Mouse (Mus musculus) ovary, postnatal 10 days (tissue): ENCODE results near the gene Fap.

Experiments
- DNase-seq: peaks from one replicate; pipeline ENCODE4 v3.0.0; 2022; ENCODE audit warnings: low spot score

The Fap gene

DNA sequence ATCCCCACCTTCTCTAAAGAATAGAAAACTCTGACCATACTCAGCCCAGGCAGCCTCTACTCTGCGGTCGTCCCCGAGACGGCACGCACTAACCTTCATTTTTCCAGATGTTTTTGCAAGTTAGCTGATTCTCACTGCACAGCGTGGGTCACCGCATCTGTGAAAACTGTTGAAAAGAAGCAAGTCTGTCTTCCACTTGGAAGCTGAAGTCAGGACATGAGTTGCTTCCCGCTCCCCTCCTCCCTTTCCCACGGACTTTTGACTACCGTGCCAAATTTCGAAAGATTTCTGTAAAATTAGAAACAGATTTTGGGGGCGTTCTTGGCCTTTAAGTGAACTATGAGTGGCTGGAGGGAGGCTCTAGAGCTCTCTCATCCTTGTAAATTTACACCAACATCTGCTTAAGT is at the start of gene Fap:
TSS of gene Fap (minus strand) at position 323 of the 407 bp plus-strand sequence.
- DNase-seq = peak; percentile 5

DNA sequence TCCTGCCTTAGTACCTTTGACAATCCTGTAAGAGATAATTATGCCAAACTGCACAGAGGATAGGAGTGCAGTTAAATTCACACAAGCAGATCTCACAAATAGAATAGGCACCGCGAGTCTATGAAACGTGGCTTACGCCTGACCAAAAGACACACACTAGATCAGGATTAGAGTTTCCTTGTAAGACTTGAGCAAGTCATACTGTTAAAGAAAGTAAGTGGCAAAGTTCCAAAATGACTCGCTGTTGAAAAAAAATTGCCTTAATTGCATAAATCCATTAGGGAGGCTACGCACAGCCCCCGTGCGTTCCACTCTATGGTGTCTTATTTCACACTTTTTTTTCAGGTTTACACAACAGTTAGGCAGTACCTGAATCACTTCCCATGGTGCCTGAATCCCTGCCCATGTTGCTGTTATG is 49.2 kb upstream of the Fap start:
- no peak for DNase-seq

DNA sequence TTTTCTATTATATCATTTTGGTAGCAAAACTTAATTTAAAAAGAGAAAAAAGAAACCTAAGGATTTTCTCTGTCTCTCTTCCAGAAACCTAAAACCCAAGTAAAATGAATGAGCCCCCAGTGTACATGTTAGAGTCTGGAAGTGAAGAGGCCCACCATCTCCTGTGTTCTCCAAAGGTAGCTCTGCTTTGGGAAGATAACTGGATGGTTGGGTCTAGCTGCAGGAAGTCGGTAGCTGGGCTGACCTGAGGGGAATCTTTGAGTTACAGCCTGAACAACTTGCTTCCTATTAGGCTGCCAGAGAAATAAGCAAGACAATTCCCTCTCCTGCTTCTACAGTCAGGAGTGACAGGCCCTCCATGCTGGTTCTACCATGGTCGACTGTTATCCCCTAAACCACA is 45.8 kb upstream of the Fap start:
- DNase-seq = no peak

DNA sequence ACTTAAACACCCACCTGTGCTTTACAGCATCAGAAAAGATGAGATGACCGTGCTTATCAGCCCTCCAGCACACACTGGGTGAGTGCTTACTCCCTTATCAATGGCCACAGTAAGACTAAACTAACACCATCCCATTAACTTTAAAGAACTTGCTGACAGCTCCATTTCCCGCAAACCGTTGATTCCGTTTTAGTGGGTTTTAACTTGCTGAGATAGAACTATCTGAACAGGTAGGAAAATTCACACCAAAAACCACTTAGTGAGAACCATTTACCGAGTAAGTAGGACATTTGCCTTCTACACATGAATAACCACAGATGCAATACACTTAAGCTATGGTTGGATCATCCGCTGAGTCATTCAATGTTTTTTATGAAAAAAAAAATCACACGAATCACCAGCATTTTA is 45.1 kb upstream of the Fap start:
- no peak for DNase-seq

DNA sequence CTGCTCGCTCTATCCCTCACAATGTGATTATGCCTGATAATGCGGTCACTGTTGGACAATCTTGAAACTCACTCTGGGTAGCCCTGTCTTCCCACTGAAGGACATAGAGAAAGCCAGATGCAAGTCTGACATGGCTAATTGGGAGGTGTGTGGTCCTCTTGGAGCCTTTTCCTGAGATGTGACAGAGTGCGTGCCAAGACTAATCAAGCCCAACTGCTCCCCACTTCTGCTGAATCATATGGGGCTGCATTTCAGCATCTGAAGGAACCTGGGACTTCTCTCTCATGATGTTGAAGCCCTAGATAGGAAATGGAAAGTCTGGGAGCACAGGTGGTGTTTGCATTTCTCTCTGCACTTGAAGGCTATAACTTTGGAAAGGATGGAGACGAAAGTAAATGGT is 39.3 kb upstream of the Fap start:
- no peak for DNase-seq

DNA sequence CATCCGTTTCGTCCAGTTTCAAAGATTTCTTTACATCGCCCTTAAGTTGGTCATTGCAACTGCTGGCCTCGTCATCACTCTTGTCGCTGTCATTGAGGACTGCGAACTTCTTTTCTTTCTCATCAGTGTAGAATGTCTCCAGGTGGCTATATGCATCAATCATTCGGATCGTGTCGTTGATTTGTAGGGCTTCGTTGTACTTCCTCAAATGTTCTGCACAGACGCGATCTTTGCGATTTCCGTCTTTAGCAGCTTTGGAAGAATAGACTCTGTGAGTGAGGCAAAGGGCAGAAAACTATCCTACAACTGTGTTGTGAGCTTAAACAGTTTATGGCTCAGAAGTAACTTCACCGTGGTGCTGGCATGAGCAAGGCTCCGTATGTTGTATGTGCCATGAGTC is 32.3 kb upstream of the Fap start:
- DNase-seq = no peak

DNA sequence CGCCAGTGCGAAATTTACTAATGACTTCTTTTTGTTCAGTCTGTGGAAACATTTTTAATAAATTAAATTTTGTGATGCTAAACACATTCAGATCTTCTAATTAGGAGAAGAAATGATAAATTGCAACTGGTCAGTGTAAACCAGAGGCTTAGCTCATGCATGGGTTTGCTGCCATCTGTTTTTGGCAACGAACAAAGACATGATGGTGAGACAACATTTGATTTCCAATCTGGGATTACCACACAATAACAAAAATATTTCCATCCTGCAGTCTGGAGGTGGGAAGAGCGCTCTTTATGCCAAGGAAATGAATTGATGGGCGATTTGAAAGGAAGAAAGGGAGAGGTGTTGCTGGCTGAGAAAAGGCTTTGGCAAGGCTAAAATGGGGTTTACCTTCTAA is 29.7 kb upstream of the Fap start:
- no peak for DNase-seq

DNA sequence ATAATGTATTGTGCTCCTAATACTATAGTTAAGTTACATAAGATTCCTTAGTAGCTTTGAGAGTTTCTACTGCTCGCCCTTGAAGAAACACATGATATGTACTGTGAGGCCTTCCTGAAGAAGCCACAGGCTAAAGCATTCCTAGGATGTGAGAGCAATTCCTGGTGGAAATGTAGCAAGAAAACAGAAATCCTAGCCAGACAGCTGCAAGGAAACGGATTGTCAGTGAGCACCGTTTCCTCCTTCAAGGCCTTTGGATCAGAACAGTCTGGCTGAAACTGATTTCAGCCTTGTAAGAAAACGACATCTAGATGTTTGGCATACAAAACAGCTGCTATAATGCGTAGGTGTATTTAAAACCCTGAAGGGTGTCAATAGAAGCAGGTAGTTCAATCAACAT is 22.7 kb upstream of the Fap start:
- DNase-seq = no peak

DNA sequence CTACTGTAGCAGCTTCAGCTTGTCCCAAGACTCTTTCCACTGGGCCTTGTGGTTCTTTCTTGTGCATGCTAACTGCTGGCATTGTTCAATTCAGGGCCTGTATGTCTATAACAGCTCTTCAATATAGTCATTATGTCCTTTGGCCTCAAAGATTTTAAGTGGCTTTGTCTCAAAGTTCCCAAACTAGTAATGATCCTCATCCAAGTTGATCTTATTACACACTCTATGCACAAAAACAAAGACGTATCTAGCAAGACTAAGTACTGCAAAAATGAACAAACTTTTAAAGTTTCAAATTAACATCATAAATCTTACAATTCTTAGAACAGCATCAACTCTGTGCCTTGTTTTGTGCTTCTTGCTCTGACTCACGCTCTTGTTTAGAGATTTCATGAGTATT is 20.6 kb upstream of the Fap start:
- DNase-seq = no peak

DNA sequence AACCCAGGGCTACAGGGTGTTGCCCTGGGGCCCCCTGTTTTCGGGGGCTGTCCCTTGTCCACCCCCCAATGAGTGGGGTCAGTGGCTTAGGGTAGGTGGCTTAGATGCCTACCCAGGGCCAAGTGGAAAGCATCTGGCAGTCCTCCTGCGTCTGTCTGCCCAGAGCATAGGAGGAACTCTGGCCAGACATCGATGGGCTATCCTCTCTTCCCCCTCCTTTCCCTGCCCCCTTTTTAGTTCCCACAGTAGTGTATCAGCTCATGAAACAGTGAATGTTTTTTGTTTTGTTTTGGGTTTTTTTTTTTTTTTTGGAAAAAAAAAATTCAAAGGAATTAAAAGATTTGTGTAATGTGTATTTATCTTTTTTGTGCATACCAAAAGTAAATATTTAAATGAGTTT is 17.7 kb upstream of the Fap start:
- DNase-seq = no peak

DNA sequence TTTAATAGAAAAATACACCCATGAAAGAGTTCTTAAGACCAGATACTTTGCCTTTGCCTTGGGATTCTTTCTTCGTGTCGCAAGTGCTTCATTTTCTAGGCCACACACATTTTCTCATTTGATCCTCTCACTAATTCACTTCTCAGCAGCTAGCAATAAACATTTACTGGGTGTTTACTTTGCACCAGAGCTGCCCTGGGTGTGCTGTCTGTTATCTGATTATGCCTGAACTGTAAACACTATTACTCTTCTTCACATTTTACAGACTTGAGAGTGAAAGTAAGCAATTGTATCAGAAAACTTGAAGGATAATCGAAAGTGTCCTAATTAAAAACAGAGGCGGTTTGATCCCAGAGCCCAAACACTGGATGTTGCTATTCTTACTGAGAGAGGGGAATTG is 15.5 kb upstream of the Fap start:
- DNase-seq = no peak

DNA sequence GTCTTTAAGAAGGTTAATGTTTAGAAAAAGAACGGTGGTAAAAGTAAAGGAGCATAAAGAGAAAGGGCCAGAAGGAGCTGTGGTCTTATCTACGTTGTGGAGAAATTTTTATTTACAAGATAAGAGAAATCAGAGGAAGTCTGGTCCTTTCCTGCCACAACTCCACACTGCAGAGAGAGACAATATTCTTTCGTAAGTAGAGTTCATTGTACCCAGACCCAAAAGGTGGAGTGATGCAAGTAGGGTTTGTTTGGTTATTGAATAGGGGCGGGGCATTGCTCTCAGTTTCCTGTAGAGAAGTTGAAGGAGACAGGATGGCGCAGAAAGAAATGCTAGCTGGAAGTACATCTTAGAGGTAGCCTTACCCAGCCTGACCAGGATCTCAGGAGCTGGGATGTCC is 11.9 kb upstream of the Fap start:
- no peak for DNase-seq

DNA sequence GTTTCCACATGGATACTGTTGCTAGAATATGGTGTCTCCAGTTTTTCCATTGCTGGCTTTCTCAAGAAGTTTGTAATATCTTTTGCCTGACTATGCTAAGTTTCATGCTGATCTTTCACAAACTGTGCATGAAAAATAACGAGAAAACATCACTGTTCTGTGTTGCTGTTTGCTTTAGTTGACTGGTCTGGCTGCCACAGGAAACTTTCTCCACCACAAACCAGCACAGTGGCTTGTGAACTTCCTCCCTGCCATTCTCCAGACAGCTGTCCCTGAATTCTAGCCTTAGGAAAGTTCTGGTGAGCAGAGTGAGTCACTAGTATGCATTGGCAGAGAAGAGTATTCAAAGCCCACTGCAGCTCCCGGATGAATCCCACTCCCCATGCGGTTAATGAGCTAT is 1.1 kb upstream of the Fap start:
- DNase-seq = no peak

DNA sequence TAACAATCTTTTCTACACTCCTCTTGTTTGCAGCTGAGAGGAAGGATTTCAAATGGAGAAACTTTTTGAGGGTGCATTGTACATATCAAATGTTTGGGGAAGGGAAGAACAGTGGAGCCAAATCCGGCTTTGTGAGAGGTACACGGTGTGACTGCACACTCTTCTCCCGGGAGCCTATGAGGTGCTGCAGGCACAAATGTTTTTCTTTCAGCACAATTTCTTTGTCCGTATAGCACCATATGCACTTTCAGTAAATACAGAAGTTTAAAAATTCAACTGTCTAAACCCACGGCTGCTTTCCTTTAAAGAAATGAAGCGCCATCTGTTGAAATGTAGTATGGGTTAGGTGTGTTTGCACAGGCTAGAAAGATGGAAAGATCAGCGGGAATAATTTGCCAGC is 375 bp upstream of the Fap start:
- no peak for DNase-seq

DNA sequence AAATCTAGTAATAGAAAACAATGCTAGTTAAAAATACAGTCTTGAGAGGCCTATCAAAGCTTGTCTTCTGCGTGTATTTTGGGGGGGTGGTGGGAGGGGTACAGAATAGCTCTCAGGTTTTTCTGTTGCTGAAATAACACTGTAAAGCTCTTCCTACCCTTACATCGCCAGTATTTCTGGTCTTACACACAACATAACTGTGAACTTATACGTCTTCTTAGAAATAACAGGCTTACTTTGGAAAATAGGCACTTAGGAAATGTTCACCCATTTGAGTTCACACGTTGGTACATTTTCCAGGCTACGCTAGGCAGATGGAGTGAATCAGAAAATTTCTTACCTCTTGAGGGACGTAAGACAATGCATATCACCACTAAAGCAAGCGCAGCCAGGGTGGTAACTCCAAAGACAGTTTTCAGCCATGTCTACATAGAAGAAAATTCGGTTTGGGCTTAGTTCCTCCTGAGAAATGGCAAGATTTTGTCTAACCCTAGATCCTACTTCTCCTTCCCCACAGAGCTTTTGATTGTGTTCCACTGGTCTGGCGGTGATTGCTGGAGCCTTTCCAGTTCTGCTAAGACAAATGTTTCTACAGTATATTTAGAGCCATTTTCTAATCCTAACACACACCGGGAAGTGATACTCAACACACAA is 649 bp downstream of the Fap start:
- no peak for DNase-seq

DNA sequence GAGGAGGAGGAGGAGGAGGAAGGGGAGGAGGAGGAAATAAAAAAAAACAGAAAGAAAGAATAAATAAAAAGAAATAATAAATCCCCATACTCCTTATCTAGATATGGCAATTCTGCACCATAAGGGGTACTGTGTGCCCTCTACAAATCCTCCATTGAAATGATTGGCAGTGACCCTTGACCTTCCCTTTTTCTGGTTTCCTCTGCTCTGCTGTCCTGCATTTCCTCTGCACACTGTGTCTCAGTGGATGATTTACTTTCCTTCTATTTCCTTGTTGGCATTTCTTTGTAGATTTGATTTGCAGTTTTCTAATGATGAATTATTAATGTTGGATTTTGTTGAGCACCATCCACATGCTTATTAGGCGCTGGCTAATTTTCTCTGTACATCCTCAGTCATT is 9.2 kb downstream of the Fap start:
- DNase-seq = no peak

DNA sequence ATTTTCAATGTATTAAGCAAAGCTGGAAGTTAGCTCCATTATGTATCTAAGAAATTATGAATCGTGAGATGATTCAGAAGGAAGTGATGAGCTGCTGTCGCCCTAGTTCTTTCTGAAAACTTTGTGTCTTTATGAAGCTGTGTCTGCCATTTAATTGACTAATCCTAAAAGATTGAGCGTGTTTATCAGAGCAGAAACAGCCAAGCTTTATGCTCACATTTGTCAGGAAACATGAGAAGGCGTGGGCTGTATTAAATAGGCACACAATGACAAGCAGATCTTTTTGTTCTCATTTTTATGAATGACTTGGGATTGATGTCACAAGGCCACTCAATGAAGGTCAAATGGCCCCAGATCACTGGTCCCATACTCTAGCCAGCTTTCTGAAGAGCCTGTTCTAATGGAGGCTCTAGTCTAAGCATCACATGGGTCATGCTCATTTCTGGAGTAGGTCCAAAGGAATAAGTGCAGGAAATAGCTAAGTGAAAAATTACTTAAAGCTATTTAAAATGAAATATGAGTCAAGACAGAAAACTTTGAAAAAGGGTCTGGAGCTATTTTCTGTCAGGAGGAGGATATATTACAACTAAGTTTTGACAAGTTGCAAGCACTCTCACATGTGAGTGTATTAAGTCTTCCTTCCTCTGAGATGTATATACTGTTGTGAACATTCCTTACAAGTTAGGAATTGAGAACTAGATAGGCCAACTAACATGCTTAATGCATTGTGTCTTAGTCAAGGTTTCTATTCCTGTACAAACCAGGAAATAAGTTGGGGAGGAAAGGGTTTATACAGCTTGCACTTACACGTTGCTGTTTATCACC is 11.0 kb downstream of the Fap start:
- DNase-seq = no peak

DNA sequence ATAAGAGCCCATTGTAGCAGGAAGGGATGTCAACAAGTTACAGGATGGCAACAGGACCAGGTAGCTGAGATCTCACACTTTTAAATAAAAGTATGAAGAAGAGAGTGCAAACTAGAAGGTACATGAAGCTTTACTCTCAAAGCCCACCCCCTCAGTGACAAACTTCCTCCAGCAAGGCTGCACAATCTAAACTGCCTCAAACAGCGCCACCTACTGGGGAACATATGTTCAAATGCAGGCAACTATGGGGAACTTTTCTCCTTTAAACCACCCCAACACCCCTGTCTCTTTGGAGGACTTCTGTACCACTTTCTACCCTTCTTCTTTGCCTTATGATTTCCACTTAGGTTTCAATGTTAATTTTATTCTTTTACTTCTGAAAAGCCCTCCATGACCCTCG is 16.5 kb downstream of the Fap start:
- DNase-seq = no peak

DNA sequence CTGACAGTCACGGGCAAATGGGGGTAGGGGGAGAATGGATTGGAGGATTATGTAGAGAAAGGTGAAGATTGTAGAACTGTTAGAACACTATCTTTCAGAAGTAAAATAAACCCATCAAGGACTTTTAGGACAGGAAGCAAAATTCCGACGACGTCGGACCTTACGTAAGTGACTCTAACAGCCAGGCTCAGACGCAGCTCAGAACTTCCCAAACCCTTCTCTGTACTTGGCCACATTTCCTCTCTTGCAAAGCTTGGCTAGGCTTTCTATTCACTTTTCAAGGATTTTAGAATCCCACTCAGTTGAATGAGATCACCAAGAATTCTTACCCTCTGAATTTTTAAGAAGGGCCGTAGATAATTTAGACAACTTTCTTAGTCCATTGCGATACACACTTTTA is 17.5 kb downstream of the Fap start:
- DNase-seq = no peak

DNA sequence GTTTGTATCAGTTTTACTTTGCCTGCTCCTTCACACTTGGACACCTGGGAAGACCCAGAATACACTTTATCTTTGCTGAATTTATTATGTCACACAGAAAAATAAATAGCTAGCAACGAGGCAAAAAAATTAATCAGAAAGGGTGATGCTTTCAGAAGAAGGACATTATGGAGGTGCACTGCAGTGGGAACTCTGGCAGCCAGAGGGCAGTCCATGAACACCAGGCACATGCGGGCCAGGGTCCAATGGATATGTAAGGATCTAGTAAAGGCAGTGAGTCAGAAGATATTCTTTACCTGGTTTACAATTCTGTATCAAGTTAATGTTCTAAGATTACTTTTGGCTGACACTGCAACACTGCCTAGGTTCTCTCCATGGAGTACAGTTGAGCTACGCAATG is 24.2 kb downstream of the Fap start:
- DNase-seq = no peak

DNA sequence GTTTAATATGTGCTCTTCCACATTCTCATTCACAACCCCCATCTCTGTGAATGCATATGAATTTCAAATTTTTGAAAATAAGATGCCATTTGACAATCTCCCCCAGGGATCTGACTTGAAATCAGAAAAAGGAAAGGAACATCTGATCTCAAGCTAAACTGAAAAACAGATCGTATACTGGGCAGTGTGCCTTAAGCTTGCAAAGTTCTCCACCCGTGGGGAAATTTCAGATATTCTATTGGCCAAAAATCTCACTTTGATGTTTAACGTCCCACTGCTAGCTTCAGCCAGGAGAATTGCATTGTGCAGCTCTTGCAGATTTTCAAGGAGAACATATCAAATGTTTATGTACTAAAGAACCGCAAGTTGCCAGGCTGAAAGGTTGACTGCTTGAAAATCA is 24.7 kb downstream of the Fap start:
- DNase-seq = no peak

DNA sequence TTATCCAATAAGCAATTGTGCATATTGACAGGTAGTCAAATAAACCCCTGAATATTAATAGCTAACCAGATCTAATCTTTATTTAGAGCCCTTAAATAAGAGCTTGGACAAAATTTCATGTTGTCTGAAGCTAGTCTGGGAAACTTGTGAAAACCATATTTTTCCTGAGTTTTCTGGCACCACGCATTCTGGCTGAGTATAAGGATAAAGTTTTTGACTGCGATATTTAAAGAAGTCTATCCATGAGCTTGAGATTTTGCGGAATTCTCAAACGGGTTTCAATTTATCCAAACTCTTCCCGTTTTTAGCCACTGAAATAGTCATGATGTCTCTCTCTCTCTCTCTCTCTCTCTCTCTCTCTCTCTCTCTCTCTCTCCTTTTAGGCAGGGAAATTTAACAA is 25.8 kb downstream of the Fap start:
- no peak for DNase-seq

DNA sequence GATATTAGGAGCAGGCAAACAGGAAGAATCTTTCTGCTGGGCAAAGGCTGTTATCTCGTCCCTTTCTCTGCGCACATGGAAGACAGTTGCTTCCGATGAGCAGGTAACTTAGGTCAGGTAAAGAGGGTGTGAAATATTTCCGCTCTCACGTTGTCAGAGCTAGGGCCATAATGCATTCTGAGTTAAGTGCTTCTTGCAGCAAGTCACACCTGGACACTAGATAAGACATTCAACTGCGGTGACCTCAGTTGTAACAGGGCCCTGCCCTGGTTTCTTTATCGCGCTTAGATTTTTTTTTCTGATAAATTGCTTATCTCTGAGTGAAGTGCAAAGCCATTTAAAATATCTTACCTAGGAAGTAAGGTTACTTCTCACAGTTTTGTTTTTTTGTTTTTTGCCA is 38.4 kb downstream of the Fap start:
- DNase-seq = no peak

DNA sequence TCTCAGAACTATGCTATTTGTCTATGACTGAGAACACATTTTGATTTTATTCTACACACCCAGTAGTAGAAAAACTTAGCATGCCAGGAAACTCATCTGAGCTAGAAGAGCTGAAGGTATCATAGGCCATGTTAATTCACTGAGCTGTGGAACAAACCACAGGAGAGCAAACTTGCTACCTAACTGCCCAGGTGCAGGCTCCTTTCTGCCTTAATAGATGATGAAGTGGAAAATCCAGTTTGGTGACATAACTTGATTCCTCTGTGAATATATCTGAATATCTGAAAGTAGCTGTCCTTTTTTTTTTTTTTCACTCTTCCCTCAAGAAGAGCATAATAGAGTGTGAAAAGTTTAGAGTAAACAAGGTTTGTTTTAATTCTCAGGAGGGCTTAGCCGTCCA is 42.8 kb downstream of the Fap start:
- no peak for DNase-seq
